Mouse (Mus musculus): ENCODE results near the gene Txlng. TPM values are rescaled to one million over a fixed set of nuclear protein-coding genes. Genes with fewer than 3 reads are reported as not detected.

The Txlng gene
- total RNA-seq, 2 experiments from 2014 or later: 18.2 to 21.0 TPM

DNA sequence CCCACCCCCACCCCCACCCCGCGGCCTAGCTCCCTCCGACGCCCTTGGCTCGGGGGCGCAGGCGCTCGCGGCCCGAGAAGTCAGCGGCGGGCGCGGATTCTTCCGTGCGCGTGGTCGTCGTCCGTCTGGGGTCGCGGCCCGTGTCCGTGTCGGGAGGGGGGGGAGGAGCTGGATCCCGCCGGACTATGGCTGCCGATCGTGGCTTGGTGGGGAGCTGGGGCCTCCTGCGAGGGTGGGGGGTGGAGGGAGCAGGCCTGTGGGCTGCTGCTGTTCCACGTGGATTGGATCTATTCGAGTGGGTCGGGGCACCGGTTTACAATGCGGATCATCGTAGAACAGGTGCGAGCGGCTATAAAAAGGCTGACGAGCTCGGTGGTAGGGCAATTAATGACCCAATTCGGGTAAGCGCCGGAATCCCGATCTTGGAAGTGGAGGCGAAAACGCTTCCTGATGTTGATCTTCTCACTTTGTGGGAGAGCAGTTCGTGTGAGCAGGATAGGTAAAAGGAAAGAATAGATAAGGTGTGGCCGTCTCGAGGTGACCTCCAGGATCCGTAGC is 68.2 kb downstream of the Txlng start:
- DNase-seq (ENCODE audit: low spot score in 2 of 2): no peak
- intact Hi-C loops (cut with DNase I): loop anchor here (1.0 to 5.0 kb wide), 2 partner anchors 26 to 239 kb away; no protein-coding TSS in a partner anchor

DNA sequence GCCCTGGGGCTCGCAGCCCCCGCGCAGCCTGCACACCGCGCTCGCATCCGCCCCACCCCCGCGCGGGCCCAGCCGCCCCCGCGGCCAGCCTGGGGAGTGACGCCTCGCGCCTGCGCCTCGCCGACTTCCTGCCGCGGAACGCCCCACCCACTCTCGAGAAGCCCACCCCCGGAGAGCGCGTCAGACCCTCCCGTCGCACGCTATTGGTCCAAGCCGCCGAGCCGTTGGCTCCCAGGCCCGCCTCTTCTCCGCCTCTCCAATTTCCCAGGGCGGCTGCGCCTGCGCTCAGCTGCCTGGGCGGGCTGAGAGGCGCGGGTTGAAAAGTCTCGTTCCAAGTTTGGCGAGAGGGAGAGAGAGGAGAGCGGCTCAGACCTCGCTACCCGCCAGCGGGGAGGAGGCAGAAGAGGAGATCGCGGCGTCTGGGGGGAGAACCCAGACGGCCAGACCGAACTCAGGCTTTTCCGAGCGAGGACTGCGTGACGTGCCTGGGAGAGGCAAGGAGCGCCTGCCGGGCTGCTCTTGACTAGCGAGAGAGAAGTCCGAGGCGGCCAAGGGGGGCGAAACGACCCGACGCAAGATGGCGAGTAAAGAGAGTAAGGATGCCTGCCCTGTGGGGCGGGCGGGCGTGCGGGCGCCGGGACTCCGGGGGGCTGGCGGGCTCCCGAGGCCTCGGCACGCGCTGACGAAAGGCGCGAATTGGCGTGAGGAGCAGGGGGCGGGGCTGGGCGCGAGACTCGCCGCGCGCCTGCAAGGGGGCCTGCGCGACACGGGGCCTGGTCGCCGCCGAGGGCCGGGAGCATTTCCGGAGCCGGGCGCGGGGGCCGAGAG is 68.9 kb downstream of the Txlng start, which contains the start of gene Rbbp7:
TSS of gene Rbbp7 (plus strand) at position 288 of the 828 bp plus-strand sequence.
- DNase-seq (ENCODE audit: low spot score in 2 of 2): peak; percentile 88 to 94
- intact Hi-C loops (cut with DNase I): loop anchor here (1.0 to 5.0 kb wide), 2 partner anchors 25 to 238 kb away; no protein-coding TSS in a partner anchor

GRCm38 (mm10) chrX:162759251-162760114 is 69.8 kb downstream of the Txlng start:
- DNase-seq (ENCODE audit: low spot score in 2 of 2): peak; percentile 45 to 87
- intact Hi-C loops (cut with DNase I): loop anchor here (1.0 to 5.0 kb wide), 2 partner anchors 24 to 237 kb away; no protein-coding TSS in a partner anchor

GRCm38 (mm10) chrX:162756058-162756457 is 73.2 kb downstream of the Txlng start:
- intact Hi-C loops (cut with DNase I): no loop called here
- DNase-seq (ENCODE audit: low spot score in 2 of 2): no peak

GRCm38 (mm10) chrX:162754314-162754713 is 74.9 kb downstream of the Txlng start:
- intact Hi-C loops (cut with DNase I): no loop called here

DNA sequence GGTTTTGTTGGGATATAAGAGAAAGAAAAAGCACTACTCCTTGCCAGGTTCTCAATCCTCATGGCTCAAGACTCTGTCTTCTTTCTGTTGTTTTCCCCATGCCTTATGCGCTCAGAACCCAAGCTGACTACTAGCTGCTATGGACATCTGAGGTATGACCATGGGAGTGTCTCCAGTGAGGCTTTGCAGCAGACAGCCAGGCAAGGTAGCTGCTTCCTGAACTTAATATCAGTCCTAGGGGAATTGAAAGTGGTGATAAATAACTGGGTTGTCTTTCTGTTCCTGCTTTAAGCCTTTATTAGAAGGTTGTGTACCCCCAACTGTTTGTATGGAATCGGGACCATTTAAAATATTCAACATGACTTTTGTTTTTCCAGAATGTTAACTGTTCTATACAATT is 76.8 kb downstream of the Txlng start:
- no peak for DNase-seq (ENCODE audit: low spot score in 2 of 2)
- intact Hi-C loops (cut with DNase I): no loop called here

More at GRCm38 (mm10) chrX:162754314-162754713, 74.9 kb downstream of the Txlng start:
- DNase-seq (ENCODE audit: low spot score in 2 of 2): no peak

- intact Hi-C loops (cut with DNase I): no loop called here
- no peak for DNase-seq (ENCODE audit: low spot score in 2 of 2)
Observed at GRCm38 (mm10) chrX:162748696-162749420, 80.4 kb downstream of the Txlng start.

GRCm38 (mm10) chrX:162736140-162736659 is 93.1 kb downstream of the Txlng start:
- DNase-seq (ENCODE audit: low spot score in 2 of 2): peak in 1 of 2 experiments; percentile 4
- intact Hi-C loops (cut with DNase I): no loop called here

DNA sequence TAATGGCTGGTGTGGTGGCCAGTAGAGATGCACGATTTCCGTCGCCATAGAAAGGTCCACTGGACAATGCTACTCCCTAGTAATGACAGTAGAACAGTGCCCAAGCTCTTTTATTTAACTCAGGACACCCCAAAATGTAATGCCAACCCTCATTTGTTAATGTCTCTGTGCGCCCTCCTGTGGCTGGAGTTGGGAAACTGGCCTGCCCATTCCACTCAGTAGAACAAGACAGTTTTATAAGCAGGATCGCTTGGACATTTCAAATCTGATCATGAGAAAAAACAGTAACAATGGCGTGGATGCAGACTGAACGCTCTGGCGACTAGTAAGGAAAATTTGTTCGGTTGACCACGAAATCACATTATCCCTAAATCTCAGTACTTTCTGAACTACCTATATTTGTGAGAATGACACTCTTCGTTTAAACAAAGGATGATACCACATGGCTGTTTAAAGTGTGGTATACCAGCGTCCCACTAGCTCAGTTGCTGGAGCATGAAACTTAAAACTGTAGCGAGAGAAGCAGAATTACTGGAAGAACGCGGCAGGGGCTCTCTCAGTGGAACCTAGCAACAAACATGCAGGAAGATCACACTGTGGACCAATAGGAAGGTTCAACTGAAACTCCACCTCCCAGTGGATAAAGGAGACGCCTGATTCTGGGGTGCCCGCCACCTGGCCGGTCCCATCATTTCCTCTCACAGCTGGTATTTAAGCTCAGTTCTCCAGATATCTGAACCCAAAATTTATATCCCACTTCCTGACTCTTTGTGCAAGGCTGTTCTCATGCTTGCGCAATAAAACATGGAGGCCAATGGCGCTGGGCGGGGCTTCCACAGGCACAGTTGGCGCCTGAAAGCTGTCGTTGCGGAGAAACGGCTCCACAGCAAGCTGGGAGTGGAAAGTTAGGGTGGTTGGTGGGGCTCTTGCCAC is 94.0 kb downstream of the Txlng start:
- intact Hi-C loops (cut with DNase I): loop anchor here (1.0 to 5.0 kb wide), 2 partner anchors 25 to 208 kb away; partner anchors contain the start of gene Rbbp7
- DNase-seq (ENCODE audit: low spot score in 2 of 2): peak; percentile 66 to 77

- DNase-seq (ENCODE audit: low spot score in 2 of 2): no peak
- intact Hi-C loops (cut with DNase I): loop anchor here (5.0 kb wide), 1 partner anchor 203 kb away; no protein-coding TSS in a partner anchor
Observed at GRCm38 (mm10) chrX:162730031-162730430, 99.2 kb downstream of the Txlng start.

Small RNA genes lying within 50 kb of the gene (microRNA-seq; reads per million reads assigned to microRNA genes)
- 0 reads per million in 2 experiments for gene Mir3473a

Other genes with a start within 250 kb of the Txlng start
- gene Reps2, start 185.8 kb downstream of the Txlng start, total RNA-seq (2021): 100 to 1,000 TPM; 147 to 148 TPM
- 100 to 1,000 TPM; 135 to 145 TPM for gene Rbbp7, start 69.1 kb downstream of the Txlng start, total RNA-seq (2021)
- gene Syap1, start 59.0 kb upstream of the Txlng start, total RNA-seq (2021): 10 to 100 TPM; 28.1 to 28.7 TPM
- 10 to 100 TPM; 47.1 to 57.5 TPM for gene Ctps2, start 71.8 kb upstream of the Txlng start, total RNA-seq (2021)
- gene S100g, start 135.1 kb upstream of the Txlng start, total RNA-seq (2021): not detected

Measured in left cerebral cortex, postnatal 25 days (tissue).